Mouse (Mus musculus) thymus, adult 2 months (tissue): ENCODE measurements at regions not wholly inside any gene's neighbourhood (a gene's known extent, or its start where the extent isn't known, plus 50 kb on each side); places are given as distances from the start of the nearest gene placed in this dataset.

Experiments
- DNase-seq: peaks from one replicate; pipeline ENCODE4 v3.0.0; 2021
- H3K27ac ChIP-seq: fragments of 200-500 bp; 2 replicates; pipeline ENCODE4 v1.5.1; 2012; ENCODE audit warnings: low read length, control low read depth; ENCODE audit not compliant: control insufficient read depth, insufficient read depth
- H3K27me3 ChIP-seq: fragments of 200-500 bp; 2 replicates; pipeline ENCODE4 v1.6.1; 2012; ENCODE audit warnings: mild to moderate bottlenecking, low read length, moderate library complexity, mixed read lengths; ENCODE audit not compliant: control insufficient read depth, insufficient read depth
- H3K36me3 ChIP-seq: fragments of 200-500 bp; 2 replicates; pipeline ENCODE4 v1.6.1; 2012; ENCODE audit warnings: mild to moderate bottlenecking, low read length, moderate library complexity; ENCODE audit not compliant: control insufficient read depth, insufficient read depth
- H3K4me1 ChIP-seq: fragments of 200-500 bp; replicated peaks from 2 replicates; pipeline ENCODE4 v1.6.1; 2012; ENCODE audit warnings: low read length; ENCODE audit not compliant: control insufficient read depth, insufficient read depth
- H3K4me3 ChIP-seq: fragments of 200-500 bp; 2 replicates; pipeline ENCODE4 v1.5.1; 2012; ENCODE audit warnings: mild to moderate bottlenecking, low read length, control low read depth, moderate library complexity; ENCODE audit not compliant: control insufficient read depth, insufficient read depth
- CTCF ChIP-seq: fragments of 200-500 bp; IDR thresholded peaks from 2 replicates; pipeline ENCODE4 v1.5.1; 2012; ENCODE audit warnings: mild to moderate bottlenecking, control low read depth, low read length, moderate library complexity, borderline replicate concordance; ENCODE audit not compliant: control insufficient read depth, poor library complexity, insufficient read depth; ENCODE audit errors: extremely low read depth
- POLR2A ChIP-seq: fragments of 200-500 bp; IDR thresholded peaks from 2 replicates; pipeline ENCODE4 v1.6.1; 2012; ENCODE audit warnings: mild to moderate bottlenecking, low read length, control low read depth, moderate library complexity; ENCODE audit not compliant: control insufficient read depth, poor library complexity, insufficient read depth; ENCODE audit errors: extremely low read depth
- WGBS: fragments of 180-500 bp; shearing (Covaris S2); methylation state at CpG from one replicate; pipeline ENCODE4 v1.1.7; 2018; 5-methylcytosine and 5-hydroxymethylcytosine counted together

DNA sequence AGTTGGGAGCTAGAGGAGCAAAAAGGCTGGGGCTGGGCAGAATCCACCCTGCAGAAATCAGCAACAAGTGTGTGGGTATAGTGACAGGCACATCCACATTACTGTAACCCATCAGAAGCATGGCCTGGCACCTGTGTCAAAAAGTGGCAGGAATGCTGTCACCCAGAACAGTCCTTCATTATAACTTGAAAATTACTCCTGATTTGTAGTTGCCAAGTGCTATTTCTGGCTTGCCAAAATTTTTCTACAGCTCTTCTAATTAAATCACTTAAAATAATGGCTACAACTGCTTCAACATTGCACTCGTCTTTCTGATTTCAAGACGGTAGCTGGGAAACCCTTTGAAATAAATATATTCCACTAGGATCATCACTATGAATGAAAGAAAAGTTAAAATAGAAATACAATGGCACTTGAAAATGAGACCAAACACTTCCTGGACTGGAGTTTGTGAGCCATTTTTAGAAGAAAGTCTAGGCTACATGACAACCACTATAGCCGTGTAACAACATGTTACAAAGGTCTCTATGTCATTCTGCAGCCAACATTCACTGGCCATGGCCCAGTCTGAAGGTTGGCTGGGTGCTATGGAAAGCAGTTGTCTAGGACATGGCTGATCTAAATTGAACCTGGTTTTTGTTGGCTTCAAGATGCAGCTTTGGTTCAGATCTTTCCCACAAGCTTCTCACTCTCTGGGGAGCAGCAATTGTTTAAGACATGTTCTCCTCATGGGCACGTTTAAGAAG, 190.6 kb upstream of the Tapt1 start:
- no peak for DNase-seq
- no peak overlapping the region for H3K4me3 ChIP-seq
- H3K4me1 ChIP-seq = no peaks in the 10 kb centered on the region
- TF ChIP-seq POLR2A = no peak
- TF ChIP-seq CTCF = no peak
- WGBS = 91% methylated on average over 4 of the region's 4 CpGs
- no peaks in the 10 kb centered on the region for H3K27me3 ChIP-seq
- no peaks in the 10 kb centered on the region for H3K36me3 ChIP-seq
- H3K27ac ChIP-seq = no peak overlapping the region

DNA sequence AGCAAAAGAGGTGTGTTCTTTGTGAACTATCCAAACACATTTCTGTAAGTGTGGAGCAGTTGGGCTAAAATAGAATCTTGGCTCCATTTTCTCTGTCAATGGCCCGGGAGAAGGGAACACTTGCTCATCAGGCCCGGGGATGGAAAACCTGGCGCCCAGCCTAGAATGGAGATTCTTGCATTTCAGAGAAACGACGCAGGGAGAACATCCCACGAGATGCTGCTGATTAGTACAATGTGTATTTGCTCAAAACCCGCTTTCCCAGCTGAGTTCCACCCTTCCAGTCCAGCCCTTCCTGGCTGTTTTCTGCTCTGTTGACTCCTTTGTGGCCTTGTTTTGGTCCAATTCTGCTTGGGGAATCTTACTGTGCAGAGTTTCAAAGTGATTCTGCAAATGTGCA, 188.0 kb upstream of the Tapt1 start:
- TF ChIP-seq CTCF (no peak), POLR2A (no peak)
- Histone ChIP-seq H3K4me3 (no peak overlapping the region), H3K27ac (no peak overlapping the region), H3K4me1 (no peaks in the 10 kb centered on the region), H3K36me3 (no peaks in the 10 kb centered on the region), H3K27me3 (no peaks in the 10 kb centered on the region)
- DNase-seq = no peak
- WGBS = 80% methylated on average over 7 of the region's 7 CpGs

DNA sequence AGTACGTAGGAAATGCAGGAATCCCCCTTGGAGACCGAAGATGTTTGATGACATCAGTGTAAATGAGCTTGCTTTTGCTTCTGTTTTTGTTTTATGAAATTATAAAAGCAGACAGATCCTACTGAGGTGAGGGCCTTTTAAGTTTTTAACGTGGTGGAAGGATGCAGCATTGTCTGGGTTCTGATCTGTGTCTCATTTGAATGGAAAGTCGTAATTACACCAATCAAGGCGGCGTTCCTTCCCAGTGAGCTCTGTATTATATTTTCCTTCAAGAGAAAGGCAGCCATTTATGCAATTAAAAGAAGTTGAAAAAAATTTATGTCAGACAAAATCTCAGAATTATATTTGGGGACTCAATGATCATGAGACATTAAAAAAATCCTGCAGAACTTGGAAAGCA, 176.9 kb upstream of the Tapt1 start:
- Histone ChIP-seq H3K27me3 (no peaks in the 10 kb centered on the region), H3K4me1 (no peaks in the 10 kb centered on the region), H3K36me3 (no peaks in the 10 kb centered on the region), H3K27ac (no peak overlapping the region), H3K4me3 (no peak overlapping the region)
- DNase-seq = no peak
- WGBS = 87% methylated on average over 6 of the region's 6 CpGs
- TF ChIP-seq CTCF (no peak), POLR2A (no peak)

DNA sequence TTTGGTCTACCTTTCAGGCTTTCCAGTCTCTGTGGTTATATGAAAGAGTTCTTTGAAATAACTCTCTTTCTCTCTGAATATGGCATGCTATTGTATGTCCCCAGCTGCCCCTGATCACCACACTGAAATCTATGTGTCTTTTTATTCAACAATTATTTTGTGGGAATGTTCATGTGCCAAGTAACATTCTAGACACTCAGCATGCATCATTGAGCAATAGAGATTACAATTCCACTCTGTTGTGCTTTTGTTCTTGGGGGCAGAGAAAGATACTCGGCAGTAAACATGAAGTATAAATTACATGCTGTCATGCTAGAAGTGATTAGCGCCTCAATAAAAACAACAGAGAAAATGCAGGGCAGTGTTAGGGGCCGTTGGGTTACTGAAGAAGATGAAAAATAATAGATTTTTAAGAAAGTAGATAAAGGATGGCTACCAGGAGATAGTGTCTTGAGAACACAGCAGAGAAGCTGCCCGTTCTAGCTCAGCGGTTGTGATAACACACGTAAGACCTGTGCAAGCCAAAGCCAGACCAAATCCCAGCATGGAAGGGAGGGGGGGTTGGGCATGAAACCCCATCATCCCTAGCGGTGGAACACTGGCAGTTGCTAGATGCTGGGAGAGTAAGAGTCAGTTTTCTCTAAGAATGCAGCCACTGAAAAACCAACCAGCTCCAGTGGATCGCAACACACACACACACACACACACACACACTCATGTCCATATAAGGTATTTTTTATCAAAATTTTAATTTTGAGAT, 174.3 kb upstream of the Tapt1 start:
- Histone ChIP-seq H3K36me3 (no peaks in the 10 kb centered on the region), H3K27me3 (no peaks in the 10 kb centered on the region), H3K4me3 (no peak overlapping the region), H3K4me1 (no peaks in the 10 kb centered on the region), H3K27ac (no peak overlapping the region)
- WGBS = 88% methylated on average over 8 of the region's 8 CpGs
- no peak for DNase-seq
- TF ChIP-seq POLR2A = no peak
- no peak for TF ChIP-seq CTCF

DNA sequence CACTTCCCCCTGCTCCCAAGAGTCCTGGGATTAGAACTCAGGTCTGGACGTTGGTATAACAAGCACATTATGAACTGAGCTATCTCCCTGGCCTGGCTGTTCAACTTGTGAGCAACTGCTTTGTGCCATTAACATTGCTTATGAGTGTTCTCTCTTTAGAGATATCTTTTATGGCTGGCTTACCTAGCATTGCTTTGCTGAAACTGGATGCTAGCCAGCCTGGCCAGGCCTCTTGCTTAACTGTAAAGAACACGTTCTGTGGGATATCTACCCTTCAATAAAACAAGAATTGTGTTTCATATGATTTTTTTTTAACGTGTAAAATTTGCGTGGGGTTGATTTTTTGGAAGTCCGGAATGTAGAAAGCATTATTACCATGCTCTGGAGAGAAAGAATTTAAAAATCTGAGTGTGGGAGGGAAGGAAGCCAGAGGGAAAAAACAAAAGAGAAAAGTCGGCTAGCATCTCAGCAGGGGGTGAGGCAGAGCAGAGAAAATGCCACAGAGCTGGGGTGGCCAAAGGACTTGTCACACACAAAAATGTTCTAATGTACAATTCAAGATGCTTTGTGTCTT, 160.9 kb upstream of the Tapt1 start:
- 71% methylated on average over 6 of the region's 6 CpGs for WGBS
- DNase-seq = no peak
- Histone ChIP-seq H3K4me3 (no peak overlapping the region), H3K36me3 (no peaks in the 10 kb centered on the region), H3K27me3 (no peaks in the 10 kb centered on the region), H3K27ac (no peak overlapping the region), H3K4me1 (no peaks in the 10 kb centered on the region)
- TF ChIP-seq POLR2A (no peak), CTCF (no peak)

DNA sequence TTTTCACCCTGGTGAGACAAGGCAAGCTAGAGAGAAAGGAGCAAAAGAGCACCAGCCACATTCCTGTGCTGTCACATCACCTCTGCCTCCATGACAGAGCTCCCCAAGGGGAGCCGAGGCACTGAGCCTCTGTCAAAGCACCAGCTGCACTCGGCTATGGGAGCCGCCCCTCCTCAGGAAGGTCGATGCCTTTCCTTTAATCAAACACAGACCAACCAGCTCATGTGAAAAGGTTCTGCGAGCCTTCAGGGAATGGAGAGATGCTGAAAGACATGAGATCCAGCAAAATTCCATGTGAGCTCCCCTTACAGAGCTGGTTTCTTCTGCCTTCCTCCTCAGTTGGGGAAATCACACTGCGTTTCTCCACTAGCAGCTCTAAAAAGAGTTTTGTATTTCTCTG, 159.8 kb upstream of the Tapt1 start:
- Histone ChIP-seq H3K4me1 (no peaks in the 10 kb centered on the region), H3K4me3 (no peak overlapping the region), H3K27me3 (no peaks in the 10 kb centered on the region), H3K36me3 (no peaks in the 10 kb centered on the region), H3K27ac (no peak overlapping the region)
- 80% methylated on average over 6 of the region's 6 CpGs for WGBS
- DNase-seq = no peak
- TF ChIP-seq POLR2A (no peak), CTCF (no peak)

DNA sequence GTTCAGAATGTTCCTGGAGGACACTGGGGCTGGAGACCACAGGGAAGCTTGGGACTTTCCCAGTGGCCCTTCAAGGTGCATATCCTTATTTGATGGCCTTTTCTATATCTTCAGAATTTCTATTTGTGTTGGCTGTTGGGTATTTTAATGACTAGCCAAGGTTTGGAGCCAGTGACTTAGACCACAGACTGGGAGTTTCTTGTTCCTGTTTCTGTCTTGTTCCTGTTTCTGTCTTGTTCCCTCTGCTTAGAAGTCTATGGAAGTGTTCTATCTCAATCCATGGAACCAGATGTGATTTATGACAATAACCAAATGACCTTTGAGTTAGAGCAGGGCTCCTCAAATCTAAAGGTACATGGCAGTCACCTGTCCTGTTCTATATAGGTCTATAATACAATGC, 156.6 kb upstream of the Tapt1 start:
- H3K36me3 ChIP-seq = no peaks in the 10 kb centered on the region
- no peak overlapping the region for H3K4me3 ChIP-seq
- no peak for TF ChIP-seq POLR2A
- no peak for TF ChIP-seq CTCF
- H3K27ac ChIP-seq = no peak overlapping the region
- no peaks in the 10 kb centered on the region for H3K27me3 ChIP-seq
- no peaks in the 10 kb centered on the region for H3K4me1 ChIP-seq
- DNase-seq = no peak
